Mouse (Mus musculus): Measurements from ENCODE around the gene Tnni3k. TPM values are rescaled to one million over a fixed set of nuclear protein-coding genes. Genes with fewer than 3 reads are reported as not detected.

Tnni3k gene
- polyA plus RNA-seq, 1 experiment from 2014 or later = not detected

GRCm38 (mm10) chr3:154793571-154793970 lies 261.6 kb downstream of the Tnni3k start:
- Histone ChIP-seq H3K4me3 (ENCODE audit: low read depth, low read length) (no peak overlapping the region), H3K9ac (replicated peaks; ENCODE audit: low read depth, low read length) (no peak overlapping the region), H3K27ac (ENCODE audit: low read length) (no peak overlapping the region), H3K4me2 (replicated peaks; ENCODE audit: low read depth, low read length) (no peak overlapping the region), H3K4me1 (ENCODE audit: control insufficient read depth, insufficient read depth, low read length) (no peaks in the 10 kb centered on the region), H3K27me3 (ENCODE audit: control insufficient read depth, insufficient read depth, low read length) (no peaks in the 10 kb centered on the region), H3K36me3 (ENCODE audit: control insufficient read depth, insufficient read depth, low read length) (no peaks in the 10 kb centered on the region), H3K9me3 (ENCODE audit: control insufficient read depth, low read depth, low read length) (no peaks in the 10 kb centered on the region)
- ATAC-seq (ENCODE audit: insufficient number of reproducible peaks, insufficient read depth, low FRiP score, low read depth) = no peak
- 91% methylated on average over 4 of the region's 4 CpGs for WGBS

- H3K4me1 ChIP-seq (ENCODE audit: control insufficient read depth, insufficient read depth, low read length) = no peaks in the 10 kb centered on the region
- WGBS = 78% methylated on average over 3 of the region's 3 CpGs
Observed at GRCm38 (mm10) chr3:154787611-154788010, 267.6 kb downstream of the Tnni3k start.

GRCm38 (mm10) chr3:154786354-154786753 lies 268.9 kb downstream of the Tnni3k start:
- no peaks in the 10 kb centered on the region for H3K9me3 ChIP-seq (ENCODE audit: control insufficient read depth, low read depth, low read length)
- no peak for ATAC-seq (ENCODE audit: insufficient number of reproducible peaks, insufficient read depth, low FRiP score, low read depth)
- no peaks in the 10 kb centered on the region for H3K4me1 ChIP-seq (ENCODE audit: control insufficient read depth, insufficient read depth, low read length)
- 86% methylated on average over 9 of the region's 9 CpGs for WGBS
- H3K27me3 ChIP-seq (ENCODE audit: control insufficient read depth, insufficient read depth, low read length) = no peaks in the 10 kb centered on the region
- no peak overlapping the region for H3K4me2 ChIP-seq (replicated peaks; ENCODE audit: low read depth, low read length)
- H3K9ac ChIP-seq (replicated peaks; ENCODE audit: low read depth, low read length) = no peak overlapping the region
- H3K36me3 ChIP-seq (ENCODE audit: control insufficient read depth, insufficient read depth, low read length) = no peaks in the 10 kb centered on the region
- no peak overlapping the region for H3K4me3 ChIP-seq (ENCODE audit: low read depth, low read length)
- no peak overlapping the region for H3K27ac ChIP-seq (ENCODE audit: low read length)

More at GRCm38 (mm10) chr3:154787611-154788010, 267.6 kb downstream of the Tnni3k start:
- no peaks in the 10 kb centered on the region for H3K9me3 ChIP-seq (ENCODE audit: control insufficient read depth, low read depth, low read length)
- no peak overlapping the region for H3K4me2 ChIP-seq (replicated peaks; ENCODE audit: low read depth, low read length)
- H3K36me3 ChIP-seq (ENCODE audit: control insufficient read depth, insufficient read depth, low read length) = no peaks in the 10 kb centered on the region
- no peak overlapping the region for H3K27ac ChIP-seq (ENCODE audit: low read length)
- no peaks in the 10 kb centered on the region for H3K27me3 ChIP-seq (ENCODE audit: control insufficient read depth, insufficient read depth, low read length)
- H3K4me3 ChIP-seq (ENCODE audit: low read depth, low read length) = no peak overlapping the region
- no peak for ATAC-seq (ENCODE audit: insufficient number of reproducible peaks, insufficient read depth, low FRiP score, low read depth)
- no peak overlapping the region for H3K9ac ChIP-seq (replicated peaks; ENCODE audit: low read depth, low read length)

GRCm38 (mm10) chr3:154778836-154779595 lies 276.2 kb downstream of the Tnni3k start:
- H3K4me1 ChIP-seq (ENCODE audit: control insufficient read depth, insufficient read depth, low read length) = no peaks in the 10 kb centered on the region

GRCm38 (mm10) chr3:154771651-154772050 lies 283.6 kb downstream of the Tnni3k start:
- Histone ChIP-seq H3K4me3 (ENCODE audit: low read depth, low read length) (no peak overlapping the region), H3K27me3 (ENCODE audit: control insufficient read depth, insufficient read depth, low read length) (no peaks in the 10 kb centered on the region), H3K4me2 (replicated peaks; ENCODE audit: low read depth, low read length) (no peak overlapping the region), H3K4me1 (ENCODE audit: control insufficient read depth, insufficient read depth, low read length) (no peaks in the 10 kb centered on the region), H3K27ac (ENCODE audit: low read length) (no peak overlapping the region), H3K9ac (replicated peaks; ENCODE audit: low read depth, low read length) (no peak overlapping the region), H3K9me3 (ENCODE audit: control insufficient read depth, low read depth, low read length) (no peaks in the 10 kb centered on the region), H3K36me3 (ENCODE audit: control insufficient read depth, insufficient read depth, low read length) (no peaks in the 10 kb centered on the region)
- ATAC-seq (ENCODE audit: insufficient number of reproducible peaks, insufficient read depth, low FRiP score, low read depth) = no peak
- 82% methylated on average over 2 of the region's 2 CpGs for WGBS

More at GRCm38 (mm10) chr3:154778836-154779595, 276.2 kb downstream of the Tnni3k start:
- H3K9me3 ChIP-seq (ENCODE audit: control insufficient read depth, low read depth, low read length) = no peaks in the 10 kb centered on the region
- H3K36me3 ChIP-seq (ENCODE audit: control insufficient read depth, insufficient read depth, low read length) = no peaks in the 10 kb centered on the region
- no peak overlapping the region for H3K4me3 ChIP-seq (ENCODE audit: low read depth, low read length)
- WGBS = 74% methylated on average over 6 of the region's 6 CpGs
- no peak for ATAC-seq (ENCODE audit: insufficient number of reproducible peaks, insufficient read depth, low FRiP score, low read depth)
- H3K4me2 ChIP-seq (replicated peaks; ENCODE audit: low read depth, low read length) = no peak overlapping the region
- H3K27me3 ChIP-seq (ENCODE audit: control insufficient read depth, insufficient read depth, low read length) = no peaks in the 10 kb centered on the region
- no peak overlapping the region for H3K27ac ChIP-seq (ENCODE audit: low read length)
- no peak overlapping the region for H3K9ac ChIP-seq (replicated peaks; ENCODE audit: low read depth, low read length)

- 79% methylated on average over 4 of the region's 4 CpGs for WGBS
- no peaks in the 10 kb centered on the region for H3K36me3 ChIP-seq (ENCODE audit: control insufficient read depth, insufficient read depth, low read length)
- no peaks in the 10 kb centered on the region for H3K27me3 ChIP-seq (ENCODE audit: control insufficient read depth, insufficient read depth, low read length)
- no peak overlapping the region for H3K27ac ChIP-seq (ENCODE audit: low read length)
- H3K9ac ChIP-seq (replicated peaks; ENCODE audit: low read depth, low read length) = no peak overlapping the region
- no peak overlapping the region for H3K4me2 ChIP-seq (replicated peaks; ENCODE audit: low read depth, low read length)
- no peaks in the 10 kb centered on the region for H3K4me1 ChIP-seq (ENCODE audit: control insufficient read depth, insufficient read depth, low read length)
- no peak for ATAC-seq (ENCODE audit: insufficient number of reproducible peaks, insufficient read depth, low FRiP score, low read depth)
- H3K9me3 ChIP-seq (ENCODE audit: control insufficient read depth, low read depth, low read length) = no peaks in the 10 kb centered on the region
- no peak overlapping the region for H3K4me3 ChIP-seq (ENCODE audit: low read depth, low read length)
Observed at GRCm38 (mm10) chr3:154766321-154766720, 288.9 kb downstream of the Tnni3k start.

- no peak overlapping the region for H3K4me3 ChIP-seq (ENCODE audit: low read depth, low read length)
- no peak overlapping the region for H3K27ac ChIP-seq (ENCODE audit: low read length)
- WGBS = 84% methylated on average over 7 of the region's 7 CpGs
- no peak overlapping the region for H3K9ac ChIP-seq (replicated peaks; ENCODE audit: low read depth, low read length)
- no peaks in the 10 kb centered on the region for H3K27me3 ChIP-seq (ENCODE audit: control insufficient read depth, insufficient read depth, low read length)
- no peak overlapping the region for H3K4me2 ChIP-seq (replicated peaks; ENCODE audit: low read depth, low read length)
- no peaks in the 10 kb centered on the region for H3K4me1 ChIP-seq (ENCODE audit: control insufficient read depth, insufficient read depth, low read length)
- no peaks in the 10 kb centered on the region for H3K36me3 ChIP-seq (ENCODE audit: control insufficient read depth, insufficient read depth, low read length)
- no peaks in the 10 kb centered on the region for H3K9me3 ChIP-seq (ENCODE audit: control insufficient read depth, low read depth, low read length)
- ATAC-seq (ENCODE audit: insufficient number of reproducible peaks, insufficient read depth, low FRiP score, low read depth) = no peak
Observed at GRCm38 (mm10) chr3:154764115-154764514, 291.1 kb downstream of the Tnni3k start.

GRCm38 (mm10) chr3:154763374-154763773 lies 291.8 kb downstream of the Tnni3k start:
- H3K4me3 ChIP-seq (ENCODE audit: low read depth, low read length) = no peak overlapping the region
- H3K9me3 ChIP-seq (ENCODE audit: control insufficient read depth, low read depth, low read length) = no peaks in the 10 kb centered on the region
- 58% methylated on average over 9 of the region's 9 CpGs for WGBS
- no peak overlapping the region for H3K27ac ChIP-seq (ENCODE audit: low read length)
- no peak for ATAC-seq (ENCODE audit: insufficient number of reproducible peaks, insufficient read depth, low FRiP score, low read depth)
- no peak overlapping the region for H3K4me2 ChIP-seq (replicated peaks; ENCODE audit: low read depth, low read length)
- no peak overlapping the region for H3K9ac ChIP-seq (replicated peaks; ENCODE audit: low read depth, low read length)
- no peaks in the 10 kb centered on the region for H3K4me1 ChIP-seq (ENCODE audit: control insufficient read depth, insufficient read depth, low read length)
- no peaks in the 10 kb centered on the region for H3K36me3 ChIP-seq (ENCODE audit: control insufficient read depth, insufficient read depth, low read length)
- no peaks in the 10 kb centered on the region for H3K27me3 ChIP-seq (ENCODE audit: control insufficient read depth, insufficient read depth, low read length)

- Histone ChIP-seq H3K4me1 (ENCODE audit: control insufficient read depth, insufficient read depth, low read length) (no peaks in the 10 kb centered on the region), H3K27me3 (ENCODE audit: control insufficient read depth, insufficient read depth, low read length) (no peaks in the 10 kb centered on the region), H3K36me3 (ENCODE audit: control insufficient read depth, insufficient read depth, low read length) (no peaks in the 10 kb centered on the region), H3K27ac (ENCODE audit: low read length) (no peak overlapping the region), H3K9ac (replicated peaks; ENCODE audit: low read depth, low read length) (no peak overlapping the region), H3K4me2 (replicated peaks; ENCODE audit: low read depth, low read length) (no peak overlapping the region), H3K4me3 (ENCODE audit: low read depth, low read length) (no peak overlapping the region), H3K9me3 (ENCODE audit: control insufficient read depth, low read depth, low read length) (no peaks in the 10 kb centered on the region)
- ATAC-seq (ENCODE audit: insufficient number of reproducible peaks, insufficient read depth, low FRiP score, low read depth) = no peak
- WGBS = 83% methylated on average over 3 of the region's 3 CpGs
Observed at GRCm38 (mm10) chr3:154761108-154761507, 294.1 kb downstream of the Tnni3k start.

Data from stomach, embryonic 14.5 days (tissue).